Mouse (Mus musculus): Measurements from ENCODE around the gene Spsb1. TPM values are rescaled to one million over a fixed set of nuclear protein-coding genes. Genes with fewer than 3 reads are reported as not detected.

Spsb1 gene
- total RNA-seq, 2 experiments from 2014 or later, result 32.6 to 36.7 TPM

GRCm38 (mm10) chr4:149930755-149931154 is 24.1 kb downstream of the Spsb1 start:
- intact Hi-C loops (cut with DNase I), result no loop called here
- DNase-seq (ENCODE audit: low spot score), result no peak

- intact Hi-C loops (cut with DNase I), result no loop called here
- no peak for DNase-seq (ENCODE audit: low spot score)
These were observed 31.8 kb downstream of the Spsb1 start for GRCm38 (mm10) chr4:149923014-149923413.

- peak; percentile 77 for DNase-seq (ENCODE audit: low spot score)
- intact Hi-C loops (cut with DNase I), result no loop called here
These were observed 32.6 kb downstream of the Spsb1 start for GRCm38 (mm10) chr4:149922121-149922718.

GRCm38 (mm10) chr4:149920886-149921285 is 34.0 kb downstream of the Spsb1 start:
- intact Hi-C loops (cut with DNase I), result no loop called here
- peak; percentile 51 for DNase-seq (ENCODE audit: low spot score)

- DNase-seq (ENCODE audit: low spot score), result no peak
- intact Hi-C loops (cut with DNase I), result no loop called here
These were observed 36.3 kb downstream of the Spsb1 start for GRCm38 (mm10) chr4:149918455-149919070.

GRCm38 (mm10) chr4:149916831-149917230 is 38.0 kb downstream of the Spsb1 start:
- intact Hi-C loops (cut with DNase I), result no loop called here

GRCm38 (mm10) chr4:149913709-149914370 is 41.0 kb downstream of the Spsb1 start:
- no peak for DNase-seq (ENCODE audit: low spot score)
- intact Hi-C loops (cut with DNase I), result no loop called here

More at GRCm38 (mm10) chr4:149916831-149917230, 38.0 kb downstream of the Spsb1 start:
- DNase-seq (ENCODE audit: low spot score), result no peak

- no peak for DNase-seq (ENCODE audit: low spot score)
These were observed 42.4 kb downstream of the Spsb1 start for GRCm38 (mm10) chr4:149912451-149912850.

GRCm38 (mm10) chr4:149910558-149910957 is 44.3 kb downstream of the Spsb1 start:
- DNase-seq (ENCODE audit: low spot score), result no peak
- intact Hi-C loops (cut with DNase I), result no loop called here

More at GRCm38 (mm10) chr4:149912451-149912850, 42.4 kb downstream of the Spsb1 start:
- intact Hi-C loops (cut with DNase I), result no loop called here

- no peak for DNase-seq (ENCODE audit: low spot score)
- intact Hi-C loops (cut with DNase I), result no loop called here
These were observed 45.3 kb downstream of the Spsb1 start for GRCm38 (mm10) chr4:149909551-149909950.

GRCm38 (mm10) chr4:149908923-149909322 is 45.9 kb downstream of the Spsb1 start:
- no peak for DNase-seq (ENCODE audit: low spot score)
- intact Hi-C loops (cut with DNase I), result no loop called here

- DNase-seq (ENCODE audit: low spot score), result no peak
- intact Hi-C loops (cut with DNase I), result no loop called here
These were observed 47.2 kb downstream of the Spsb1 start for GRCm38 (mm10) chr4:149907656-149908055.

- intact Hi-C loops (cut with DNase I), result no loop called here
- no peak for DNase-seq (ENCODE audit: low spot score)
These were observed 47.9 kb downstream of the Spsb1 start for GRCm38 (mm10) chr4:149906921-149907320.

- no peak for DNase-seq (ENCODE audit: low spot score)
These were observed 49.4 kb downstream of the Spsb1 start for GRCm38 (mm10) chr4:149905302-149905974.

GRCm38 (mm10) chr4:149903026-149903425 is 51.8 kb downstream of the Spsb1 start:
- intact Hi-C loops (cut with DNase I), result no loop called here
- DNase-seq (ENCODE audit: low spot score), result peak; percentile 60

More at GRCm38 (mm10) chr4:149905302-149905974, 49.4 kb downstream of the Spsb1 start:
- intact Hi-C loops (cut with DNase I), result no loop called here

GRCm38 (mm10) chr4:149901349-149901782 is 53.5 kb downstream of the Spsb1 start:
- no peak for DNase-seq (ENCODE audit: low spot score)
- intact Hi-C loops (cut with DNase I), result no loop called here

GRCm38 (mm10) chr4:149897661-149898260 is 57.1 kb downstream of the Spsb1 start:
- intact Hi-C loops (cut with DNase I), result no loop called here
- DNase-seq (ENCODE audit: low spot score), result no peak

GRCm38 (mm10) chr4:149896024-149896538 is 58.8 kb downstream of the Spsb1 start:
- intact Hi-C loops (cut with DNase I), result no loop called here
- no peak for DNase-seq (ENCODE audit: low spot score)

GRCm38 (mm10) chr4:149895226-149895625 is 59.6 kb downstream of the Spsb1 start:
- no peak for DNase-seq (ENCODE audit: low spot score)
- intact Hi-C loops (cut with DNase I), result no loop called here

GRCm38 (mm10) chr4:149894300-149894699 is 60.5 kb downstream of the Spsb1 start:
- no peak for DNase-seq (ENCODE audit: low spot score)
- intact Hi-C loops (cut with DNase I), result no loop called here
